Mouse (Mus musculus): Measurements from ENCODE around the gene Scd4. TPM values are rescaled to one million over a fixed set of nuclear protein-coding genes. Genes with fewer than 3 reads are reported as not detected.

The Scd4 gene
- polyA plus RNA-seq, 1 experiment from 2014 or later = 0.35 TPM

- Histone ChIP-seq H3K4me1 (peaks cover 83% of the 10 kb centered on the region), H3K27me3 (no peaks in the 10 kb centered on the region), H3K9me3 (no peaks in the 10 kb centered on the region), H3K9ac (no peak overlapping the region), H3K4me2 (peak overlapping the region; percentile 5; the same call in 1 of the 2 replicates), H3K4me3 (no peak overlapping the region), H3K36me3 (peaks cover 94% of the 10 kb centered on the region), H3K27ac (no peak overlapping the region)
- no peak; the same call in 1 of the 2 replicates for ATAC-seq (ENCODE audit: borderline replicate concordance, extremely low read depth, low FRiP score, low TSS enrichment)
- WGBS = 51% methylated on average over 9 of the region's 9 CpGs
Observed at GRCm38 (mm10) chr19:44301671-44302305, 31.1 kb upstream of the Scd4 start.

- Histone ChIP-seq H3K4me2 (no peak overlapping the region), H3K27ac (0 out of 2 replicates have a peak overlapping the region, but pooled peaks have one; percentile 29), H3K9ac (no peak overlapping the region), H3K4me3 (no peak overlapping the region), H3K36me3 (peaks cover 95% of the 10 kb centered on the region), H3K4me1 (peaks cover 71% of the 10 kb centered on the region), H3K9me3 (no peaks in the 10 kb centered on the region), H3K27me3 (no peaks in the 10 kb centered on the region)
- peak; percentile 24; the same call in 1 of the 2 replicates for ATAC-seq (ENCODE audit: borderline replicate concordance, extremely low read depth, low FRiP score, low TSS enrichment)
- WGBS = 59% methylated on average over 11 of the region's 11 CpGs
Observed at GRCm38 (mm10) chr19:44302901-44303300, 30.0 kb upstream of the Scd4 start.

- Histone ChIP-seq H3K9ac (no peak overlapping the region), H3K27ac (0 out of 2 replicates have a peak overlapping the region, but pooled peaks have one; percentile 29), H3K4me2 (no peak overlapping the region), H3K9me3 (no peaks in the 10 kb centered on the region), H3K4me3 (no peak overlapping the region), H3K4me1 (peaks cover 65% of the 10 kb centered on the region), H3K27me3 (no peaks in the 10 kb centered on the region), H3K36me3 (peaks cover 94% of the 10 kb centered on the region)
- 45% methylated on average over 8 of the region's 8 CpGs for WGBS
- ATAC-seq (ENCODE audit: borderline replicate concordance, extremely low read depth, low FRiP score, low TSS enrichment) = no peak
Observed at GRCm38 (mm10) chr19:44303502-44303901, 29.4 kb upstream of the Scd4 start.

- Histone ChIP-seq H3K9ac (no peak overlapping the region), H3K27ac (peak overlapping the region; percentile 14; the same call in 1 of the 2 replicates), H3K9me3 (no peaks in the 10 kb centered on the region), H3K4me2 (no peak overlapping the region), H3K4me3 (no peak overlapping the region), H3K4me1 (peaks cover 57% of the 10 kb centered on the region), H3K27me3 (no peaks in the 10 kb centered on the region), H3K36me3 (peaks cover 91% of the 10 kb centered on the region)
- ATAC-seq (ENCODE audit: borderline replicate concordance, extremely low read depth, low FRiP score, low TSS enrichment) = no peak
- WGBS = 74% methylated on average over 10 of the region's 10 CpGs
Observed at GRCm38 (mm10) chr19:44304419-44304818, 28.5 kb upstream of the Scd4 start.

GRCm38 (mm10) chr19:44304851-44305510, 27.9 kb upstream of the Scd4 start:
- 72% methylated on average over 16 of the region's 16 CpGs for WGBS
- Histone ChIP-seq H3K4me3 (no peak overlapping the region), H3K9ac (no peak overlapping the region), H3K27me3 (no peaks in the 10 kb centered on the region), H3K4me1 (peaks cover 52% of the 10 kb centered on the region), H3K36me3 (peaks cover 87% of the 10 kb centered on the region), H3K9me3 (no peaks in the 10 kb centered on the region), H3K27ac (peak overlapping the region; percentile 14; the same call in 1 of the 2 replicates), H3K4me2 (no peak overlapping the region)
- ATAC-seq (ENCODE audit: borderline replicate concordance, extremely low read depth, low FRiP score, low TSS enrichment) = no peak

GRCm38 (mm10) chr19:44305701-44306100, 27.2 kb upstream of the Scd4 start:
- no peak overlapping the region for H3K9ac ChIP-seq
- H3K4me2 ChIP-seq = no peak overlapping the region
- 81% methylated on average over 15 of the region's 15 CpGs for WGBS
- no peak for ATAC-seq (ENCODE audit: borderline replicate concordance, extremely low read depth, low FRiP score, low TSS enrichment)
- no peaks in the 10 kb centered on the region for H3K27me3 ChIP-seq
- H3K4me1 ChIP-seq = peaks cover 45% of the 10 kb centered on the region
- no peaks in the 10 kb centered on the region for H3K9me3 ChIP-seq
- H3K36me3 ChIP-seq = peaks cover 80% of the 10 kb centered on the region
- no peak overlapping the region for H3K4me3 ChIP-seq
- H3K27ac ChIP-seq = no peak overlapping the region

- WGBS = 71% methylated on average over 7 of the region's 7 CpGs
Observed at GRCm38 (mm10) chr19:44306171-44306570, 26.7 kb upstream of the Scd4 start.

GRCm38 (mm10) chr19:44307101-44307914, 25.6 kb upstream of the Scd4 start:
- Histone ChIP-seq H3K27ac (no peak overlapping the region), H3K4me3 (no peak overlapping the region), H3K36me3 (peaks cover 66% of the 10 kb centered on the region)

More at GRCm38 (mm10) chr19:44306171-44306570, 26.7 kb upstream of the Scd4 start:
- Histone ChIP-seq H3K9me3 (no peaks in the 10 kb centered on the region), H3K4me3 (no peak overlapping the region), H3K36me3 (peaks cover 75% of the 10 kb centered on the region), H3K9ac (no peak overlapping the region), H3K4me1 (peaks cover 42% of the 10 kb centered on the region), H3K4me2 (no peak overlapping the region), H3K27ac (no peak overlapping the region), H3K27me3 (no peaks in the 10 kb centered on the region)
- no peak for ATAC-seq (ENCODE audit: borderline replicate concordance, extremely low read depth, low FRiP score, low TSS enrichment)

GRCm38 (mm10) chr19:44307915-44308470, 24.9 kb upstream of the Scd4 start:
- Histone ChIP-seq H3K9ac (no peak overlapping the region), H3K4me2 (no peak overlapping the region), H3K27me3 (no peaks in the 10 kb centered on the region), H3K9me3 (no peaks in the 10 kb centered on the region), H3K36me3 (peaks cover 59% of the 10 kb centered on the region), H3K4me3 (no peak overlapping the region), H3K4me1 (peaks cover 34% of the 10 kb centered on the region), H3K27ac (no peak overlapping the region)
- ATAC-seq (ENCODE audit: borderline replicate concordance, extremely low read depth, low FRiP score, low TSS enrichment) = no peak
- WGBS = 69% methylated on average over 6 of the region's 6 CpGs

More at GRCm38 (mm10) chr19:44307101-44307914, 25.6 kb upstream of the Scd4 start:
- no peaks in the 10 kb centered on the region for H3K9me3 ChIP-seq
- H3K4me1 ChIP-seq = peaks cover 41% of the 10 kb centered on the region
- H3K4me2 ChIP-seq = no peak overlapping the region
- WGBS = 76% methylated on average over 9 of the region's 9 CpGs
- no peak overlapping the region for H3K9ac ChIP-seq
- H3K27me3 ChIP-seq = no peaks in the 10 kb centered on the region
- ATAC-seq (ENCODE audit: borderline replicate concordance, extremely low read depth, low FRiP score, low TSS enrichment) = no peak

GRCm38 (mm10) chr19:44308611-44309246, 24.2 kb upstream of the Scd4 start:
- Histone ChIP-seq H3K9me3 (no peaks in the 10 kb centered on the region), H3K36me3 (peaks cover 51% of the 10 kb centered on the region), H3K4me3 (no peak overlapping the region), H3K4me2 (no peak overlapping the region), H3K9ac (no peak overlapping the region), H3K27me3 (no peaks in the 10 kb centered on the region), H3K27ac (no peak overlapping the region), H3K4me1 (peaks cover 28% of the 10 kb centered on the region)
- WGBS = 79% methylated on average over 8 of the region's 8 CpGs
- no peak for ATAC-seq (ENCODE audit: borderline replicate concordance, extremely low read depth, low FRiP score, low TSS enrichment)

Measured in lung, embryonic 15.5 days (tissue).